Mouse (Mus musculus) heart, adult 11 months (tissue): ENCODE results near the gene Klf1.
A peak's percentile ranks its signal among the peaks of the same experiment; 100 is the strongest.

Source experiments
- DNase-seq: peaks from one replicate; pipeline ENCODE4 v3.0.0; 2022

Gene Klf1

DNA sequence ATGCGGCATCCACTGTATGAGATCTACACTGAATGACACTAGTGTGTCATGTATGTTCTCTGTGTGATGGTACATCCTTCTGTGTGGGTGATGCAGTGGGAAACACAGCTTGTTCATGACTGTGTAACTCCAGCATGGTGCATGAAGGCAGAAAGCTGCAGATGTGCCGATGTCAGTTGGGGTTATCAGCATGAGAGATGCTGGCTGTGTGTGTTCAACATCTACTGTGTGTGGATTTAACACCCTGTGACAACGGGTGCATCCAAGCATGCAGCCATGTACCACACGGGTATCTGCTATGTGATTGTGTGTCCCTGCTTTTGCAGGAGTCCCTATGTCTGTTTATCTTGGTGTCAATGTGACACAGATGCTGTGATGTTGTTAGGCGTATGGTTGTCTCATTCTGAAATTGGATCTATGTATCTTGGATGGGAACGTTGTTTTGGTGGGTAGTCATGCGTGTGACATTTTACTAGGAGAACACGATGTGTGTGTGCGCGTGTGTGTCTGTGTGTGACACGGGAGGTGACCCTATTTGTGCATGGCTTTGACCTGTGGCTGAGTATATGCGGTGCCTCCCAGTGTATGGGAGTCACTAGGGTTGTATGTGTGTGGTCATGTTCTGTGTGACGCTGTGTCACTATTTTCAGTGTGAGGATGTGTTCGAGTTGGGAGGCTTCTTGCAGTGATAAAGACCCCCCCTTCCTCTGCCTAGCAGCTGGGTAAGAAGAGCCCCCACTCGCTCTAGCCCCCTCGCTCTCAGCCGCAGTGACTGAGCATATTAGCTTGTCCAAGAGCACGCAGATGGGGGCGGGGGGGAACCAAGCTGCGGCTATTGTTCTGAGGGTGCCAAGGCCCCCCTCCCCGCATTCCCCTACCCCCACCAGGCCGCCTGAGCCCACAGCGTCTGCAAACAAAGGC, 34.6 kb downstream of the Klf1 start:
- DNase-seq: no peak

DNA sequence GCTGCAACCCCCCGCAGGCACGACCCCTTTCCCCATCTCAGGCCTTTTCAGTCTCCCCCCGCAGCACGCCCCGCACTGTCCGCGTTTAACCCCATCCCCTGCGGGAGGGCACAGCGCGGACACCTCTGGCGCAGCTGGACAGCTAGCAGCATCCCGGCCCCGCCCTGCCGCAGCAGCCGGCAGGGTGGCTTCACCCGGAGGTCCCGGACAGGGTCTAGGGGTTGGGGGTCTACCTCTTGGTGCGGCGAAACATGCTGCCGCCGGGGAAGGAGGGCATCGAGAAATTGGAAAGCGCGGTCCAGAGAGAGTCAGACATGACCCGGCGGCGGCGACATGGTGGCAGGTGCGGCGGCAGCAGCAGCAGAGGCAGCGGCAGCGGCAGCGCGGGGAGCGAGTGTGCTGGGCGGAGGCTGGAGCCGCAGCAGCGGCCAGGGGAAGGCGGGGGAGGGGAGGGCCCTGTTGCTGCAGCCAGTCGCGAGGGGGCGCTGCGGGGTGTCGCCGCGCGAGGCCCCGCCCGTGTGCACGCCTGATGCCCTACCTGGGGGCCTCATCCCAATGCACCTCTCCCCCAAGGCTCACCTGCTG, 35.3 kb downstream of the Klf1 start, which contains the start of gene Mast1:
Mast1 (minus strand) TSS at position 398 of the 585 bp plus-strand sequence.
- no peak for DNase-seq

DNA sequence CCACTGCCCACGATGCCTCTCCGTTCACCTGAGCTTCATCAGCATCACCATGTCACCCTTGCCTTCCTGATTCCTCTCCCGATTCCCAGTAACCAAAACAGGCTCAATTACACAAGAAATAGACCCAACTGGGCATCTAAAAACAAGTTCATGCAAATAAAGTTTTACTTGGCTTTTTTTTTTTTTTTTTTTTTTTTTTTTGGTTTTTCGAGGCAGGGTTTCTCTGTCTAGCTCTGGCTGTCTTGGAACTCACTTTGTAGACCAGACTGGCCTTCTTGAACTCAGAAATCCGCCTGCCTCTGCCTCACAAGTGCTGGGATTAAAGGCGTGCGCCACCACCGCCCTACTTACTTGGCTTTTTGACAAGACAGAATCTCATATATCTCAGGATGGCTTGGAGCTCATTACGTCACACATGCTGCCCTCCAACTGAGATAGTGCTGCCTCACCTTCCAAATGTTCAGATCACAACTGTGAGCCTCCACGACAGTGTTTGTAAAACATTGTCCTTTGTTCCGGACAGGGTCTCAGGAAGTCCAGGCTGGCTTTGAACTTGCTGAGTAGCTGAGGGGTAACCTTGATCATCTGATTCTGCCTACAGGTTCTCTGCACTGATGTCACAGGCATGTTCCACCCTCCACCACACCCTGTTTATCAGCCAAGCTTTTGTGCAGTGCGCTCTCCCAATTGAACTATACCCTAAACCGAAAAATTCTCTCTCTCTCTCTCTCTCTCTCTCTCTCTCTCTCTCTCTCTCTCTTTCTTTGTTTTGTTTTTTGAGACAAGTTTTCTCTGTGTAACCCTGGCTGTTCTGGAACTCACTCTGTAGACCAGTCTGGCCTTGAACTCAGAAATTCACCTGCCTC, 36.1 kb downstream of the Klf1 start:
- DNase-seq: no peak

- no peak for DNase-seq
Measured at GRCm38 (mm10) chr8:84943699-84944098, 42.0 kb downstream of the Klf1 start.

- peak; percentile 92 for DNase-seq
Measured at GRCm38 (mm10) chr8:84944478-84945160, 42.9 kb downstream of the Klf1 start.

- no peak for DNase-seq
Measured at GRCm38 (mm10) chr8:84945235-84945632, 43.5 kb downstream of the Klf1 start.

GRCm38 (mm10) chr8:84945633-84946527, 44.2 kb downstream of the Klf1 start:
- DNase-seq: no peak

- DNase-seq: no peak
Measured at GRCm38 (mm10) chr8:84946528-84947240, 45.0 kb downstream of the Klf1 start, which contains the start of gene Rtbdn. Gene Rtbdn (plus strand): TSS chr8:84946991.

DNA sequence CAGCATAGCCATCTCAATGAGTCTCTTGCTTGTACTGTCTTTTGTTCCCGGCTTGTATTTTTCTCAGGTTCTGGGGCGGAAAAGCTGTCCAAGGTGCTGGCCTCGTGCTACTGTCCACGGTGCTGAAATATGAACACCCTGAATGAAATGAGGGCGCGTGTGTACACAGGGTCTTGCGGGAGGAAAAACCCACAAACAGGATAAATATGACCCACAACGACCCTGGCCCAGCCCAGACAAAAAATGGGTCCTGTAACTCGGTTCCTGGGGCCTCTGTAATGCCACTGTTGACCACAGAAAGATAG, 45.5 kb downstream of the Klf1 start:
- DNase-seq: no peak

- DNase-seq: no peak
Measured at GRCm38 (mm10) chr8:84949753-84950152, 48.0 kb downstream of the Klf1 start.

GRCm38 (mm10) chr8:84952612-84953255, 51.0 kb downstream of the Klf1 start:
- DNase-seq: peak; percentile 95
